Mouse (Mus musculus) liver, postnatal 0 days (tissue): Measurements from ENCODE around the gene Scamp2. TPM values are rescaled to one million over a fixed set of nuclear protein-coding genes. Genes with fewer than 3 reads are reported as not detected.
A peak's percentile ranks its signal among the peaks of the same experiment; 100 is the strongest.

ENCODE experiments used
- ATAC-seq: fragments of 200-750 bp; cut with Nextera tagmentation; 2 replicates; pipeline ENCODE4 v1.8.0; 2017; ENCODE audit warnings: mild to moderate bottlenecking, moderate library complexity
- DNase-seq: peaks from one replicate; pipeline ENCODE4 v3.0.0-alpha.2; 2016
- H3K27ac ChIP-seq: fragments of 300-500 bp; sonication (generic); 2 replicates; pipeline ENCODE4 v1.5.1; 2014; ENCODE audit warnings: antibody characterized with exemption, moderate library complexity, mild to moderate bottlenecking, low read depth
- H3K27me3 ChIP-seq: fragments of 300-500 bp; sonication (generic); 2 replicates; pipeline ENCODE4 v1.6.1; 2014; ENCODE audit warnings: low read length, control low read depth, mixed read lengths; ENCODE audit not compliant: insufficient read depth
- H3K36me3 ChIP-seq: fragments of 300-500 bp; sonication (generic); replicated peaks from 2 replicates; pipeline ENCODE4 v1.6.1; 2014; ENCODE audit warnings: mild to moderate bottlenecking, control low read depth, low read length, moderate library complexity, mixed read lengths; ENCODE audit not compliant: insufficient read depth
- H3K4me1 ChIP-seq: fragments of 300-500 bp; sonication (generic); 2 replicates; pipeline ENCODE4 v1.6.1; 2014; ENCODE audit warnings: antibody characterized with exemption, mild to moderate bottlenecking, control low read depth; ENCODE audit not compliant: insufficient read depth
- H3K4me2 ChIP-seq: fragments of 300-500 bp; sonication (generic); 2 replicates; pipeline ENCODE4 v1.6.1; 2014; ENCODE audit warnings: low read depth, mild to moderate bottlenecking, low read length, moderate library complexity, mixed read lengths
- H3K4me3 ChIP-seq: fragments of 300-500 bp; sonication (generic); 2 replicates; pipeline ENCODE4 v1.5.1; 2014; ENCODE audit warnings: low read depth, low read length
- H3K9ac ChIP-seq: fragments of 300-500 bp; sonication (generic); replicated peaks from 2 replicates; pipeline ENCODE4 v1.6.1; 2014; ENCODE audit warnings: mild to moderate bottlenecking, moderate library complexity
- H3K9me3 ChIP-seq: fragments of 300-500 bp; sonication (generic); 2 replicates; pipeline ENCODE4 v1.6.1; 2016; ENCODE audit warnings: mild to moderate bottlenecking, control low read depth, low read length, mixed read lengths
- CTCF ChIP-seq: sonication (generic); IDR thresholded peaks from 2 replicates; pipeline ENCODE4 v1.5.1; 2016; ENCODE audit warnings: antibody characterized with exemption, low read depth
- EP300 ChIP-seq: IDR thresholded peaks from 2 replicates; pipeline ENCODE4 v1.6.1; 2016; ENCODE audit warnings: antibody characterized with exemption, low read depth, mild to moderate bottlenecking
- WGBS: fragments of 180-500 bp; shearing (Covaris S2); extraction: QIAGEN DNeasy Blood & Tissue Kit; methylation state at CpG from one replicate; pipeline ENCODE4 v1.1.7; 2014; ENCODE audit not compliant: insufficient replicate concordance; 5-methylcytosine and 5-hydroxymethylcytosine counted together
- polyA plus RNA-seq: library from polyadenylated mRNA; unstranded; fragments of >200 nt; fragmentation: Nextera tagmentation; extraction: Ambion mirVana; gene quantifications from 2 replicates; pipeline ENCODE4 v1.2.1, GENCODE M21; 2015

The Scamp2 gene
- polyA plus RNA-seq, result 29.6 and 31.2 TPM in 2 replicates

DNA sequence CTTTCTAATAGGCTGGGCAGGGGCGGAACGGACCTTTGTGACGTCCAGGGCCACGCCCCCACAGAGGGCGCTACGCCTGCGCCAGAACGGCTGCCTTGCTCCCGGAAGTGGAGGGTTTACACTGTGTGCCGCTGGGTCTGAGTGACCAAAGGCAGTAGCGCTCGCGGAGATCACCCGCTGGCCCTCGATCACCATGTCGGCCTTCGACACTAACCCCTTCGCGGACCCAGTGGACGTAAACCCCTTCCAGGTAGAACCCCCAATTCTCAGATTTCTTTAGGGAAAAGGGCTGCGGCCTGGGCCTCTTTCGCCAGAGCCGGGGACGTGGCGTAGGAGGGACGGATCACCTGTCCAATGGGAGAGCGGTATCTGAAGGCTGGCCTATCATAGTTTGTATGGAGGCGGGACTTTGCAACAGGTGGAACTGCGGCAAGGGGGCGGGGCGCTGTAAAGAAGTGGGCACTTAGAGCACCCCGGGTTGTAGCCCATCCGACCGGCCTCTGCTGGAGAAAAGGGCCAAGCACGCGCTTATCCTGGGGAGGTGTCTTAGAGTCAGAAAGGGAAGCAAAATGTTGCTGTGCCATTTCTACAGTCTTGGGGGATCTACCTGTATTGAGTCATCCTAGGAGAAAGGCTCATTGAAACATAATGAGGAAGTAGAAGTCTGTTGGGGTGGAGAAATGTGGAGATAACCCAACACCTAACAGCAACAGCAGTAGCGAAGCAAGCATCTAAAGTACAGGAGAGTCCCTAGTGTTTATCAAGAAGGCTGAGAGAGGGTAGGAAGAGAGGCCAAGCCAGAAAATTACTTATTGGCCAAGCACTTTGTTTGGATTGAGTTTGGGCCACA is at the start of gene Scamp2:
TSS of gene Scamp2 (plus strand) at position 83 of the 850 bp plus-strand sequence.
- under 1% methylated on average over 37 of the region's 37 CpGs for WGBS

GRCm38 (mm10) chr9:57517113-57517512 is 43.6 kb upstream of the Scamp2 start:
- Histone ChIP-seq H3K9me3 (no peaks in the 10 kb centered on the region), H3K4me3 (no peak overlapping the region), H3K36me3 (no peaks in the 10 kb centered on the region), H3K4me1 (peaks cover 8% of the 10 kb centered on the region), H3K9ac (no peak overlapping the region), H3K27ac (no peak overlapping the region), H3K4me2 (no peak overlapping the region), H3K27me3 (no peaks in the 10 kb centered on the region)
- TF ChIP-seq CTCF (peak; percentile 91), EP300 (no peak)
- no peak for ATAC-seq
- WGBS, result 9% methylated on average over 3 of the region's 3 CpGs
- DNase-seq, result peak; percentile 81

More for the DNA sequence above, at the start of gene Scamp2:
- H3K36me3 ChIP-seq, result no peaks in the 10 kb centered on the region
- ATAC-seq, result peak; percentile 98
- no peaks in the 10 kb centered on the region for H3K9me3 ChIP-seq
- no peaks in the 10 kb centered on the region for H3K27me3 ChIP-seq
- H3K4me3 ChIP-seq, result peak within 1 kb of the TSS; percentile 74
- peak; percentile 94 for DNase-seq
- TF ChIP-seq CTCF, result peak; percentile 55
- no peak for TF ChIP-seq EP300
- peak within 1 kb of the TSS; percentile 88 for H3K4me2 ChIP-seq
- H3K27ac ChIP-seq, result peak within 1 kb of the TSS; percentile 92
- peak within 1 kb of the TSS; percentile 80 for H3K9ac ChIP-seq
- peaks cover 31% of the 10 kb centered on the region for H3K4me1 ChIP-seq

GRCm38 (mm10) chr9:57520375-57521055 is 40.2 kb upstream of the Scamp2 start:
- TF ChIP-seq CTCF, result no peak
- no peak for TF ChIP-seq EP300
- peak overlapping the region; percentile 99 for H3K27ac ChIP-seq
- ATAC-seq (peak; percentile 11; the same call in 1 of the 2 replicates), DNase-seq (no peak)
- no peaks in the 10 kb centered on the region for H3K36me3 ChIP-seq
- peak overlapping the region; percentile 88 for H3K4me2 ChIP-seq
- peak overlapping the region; percentile 97 for H3K4me3 ChIP-seq
- 26% methylated on average over 16 of the region's 16 CpGs for WGBS
- no peaks in the 10 kb centered on the region for H3K9me3 ChIP-seq
- H3K27me3 ChIP-seq, result no peaks in the 10 kb centered on the region
- H3K9ac ChIP-seq, result peak overlapping the region; percentile 98
- H3K4me1 ChIP-seq, result peaks cover 26% of the 10 kb centered on the region

DNA sequence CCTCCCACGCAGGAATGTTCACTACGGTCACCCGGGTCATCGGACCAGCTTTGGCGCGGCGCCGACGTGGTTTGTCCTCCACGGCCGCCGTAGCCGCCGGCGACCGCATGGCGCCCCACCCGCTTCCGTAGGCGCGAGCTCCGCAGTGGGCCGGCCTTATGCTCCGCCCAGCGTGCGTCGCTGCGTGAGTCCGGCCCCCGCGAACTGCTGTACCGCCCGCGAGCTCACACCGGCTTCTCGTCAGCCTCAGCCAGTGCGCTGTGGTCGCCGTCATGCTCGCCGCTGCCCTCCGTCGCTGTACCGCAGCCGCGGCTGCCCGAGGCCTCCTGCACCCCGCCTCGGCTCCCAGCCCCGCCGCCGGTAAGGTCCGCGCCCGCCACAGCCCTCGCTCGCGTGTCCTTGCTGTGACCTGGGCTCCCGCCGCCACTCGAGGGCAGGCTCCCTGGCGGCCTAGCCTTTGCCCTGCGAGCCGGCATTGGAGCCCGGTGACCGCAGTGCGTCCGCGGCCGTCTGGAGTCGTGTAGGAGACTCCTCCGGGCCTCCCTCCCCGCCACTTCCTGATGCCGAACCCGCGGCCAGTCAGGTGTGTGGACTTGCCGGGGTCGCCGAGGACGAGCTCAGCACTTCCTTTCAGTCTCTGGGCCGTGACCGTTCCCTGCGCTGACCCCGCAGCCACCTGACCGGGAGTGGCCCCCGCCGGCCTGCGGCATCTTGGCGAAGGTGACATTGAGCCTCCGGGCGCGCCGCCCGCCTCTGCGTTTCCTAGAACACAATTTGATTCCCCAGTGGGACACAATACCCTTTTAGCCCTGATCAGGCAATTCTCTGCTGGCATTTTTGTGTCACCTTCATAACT is 39.5 kb upstream of the Scamp2 start, which contains the start of gene Cox5a:
TSS of gene Cox5a (plus strand) at position 219 of the 856 bp plus-strand sequence.
- H3K9ac ChIP-seq, result peak within 1 kb of the TSS; percentile 98
- H3K4me1 ChIP-seq, result peaks cover 30% of the 10 kb centered on the region
- H3K9me3 ChIP-seq, result no peaks in the 10 kb centered on the region
- TF ChIP-seq EP300 (no peak; the same call in 1 of the 2 replicates), CTCF (peak; percentile 28)
- H3K36me3 ChIP-seq, result no peaks in the 10 kb centered on the region
- peak; percentile 95 for DNase-seq
- peak; percentile 98 for ATAC-seq
- peak within 1 kb of the TSS; percentile 99 for H3K27ac ChIP-seq
- no peaks in the 10 kb centered on the region for H3K27me3 ChIP-seq
- WGBS, result under 1% methylated on average over 92 of the region's 95 CpGs
- peak within 1 kb of the TSS; percentile 97 for H3K4me3 ChIP-seq
- peak within 1 kb of the TSS; percentile 88 for H3K4me2 ChIP-seq

- H3K4me3 ChIP-seq, result peak overlapping the region; percentile 97
- peak overlapping the region; percentile 88 for H3K4me2 ChIP-seq
- peak overlapping the region; percentile 98 for H3K9ac ChIP-seq
- peak overlapping the region; percentile 99 for H3K27ac ChIP-seq
- H3K9me3 ChIP-seq, result no peaks in the 10 kb centered on the region
- WGBS, result 30% methylated on average over 7 of the region's 7 CpGs
- DNase-seq, result no peak
- no peak for TF ChIP-seq CTCF
- no peak for TF ChIP-seq EP300
- H3K4me1 ChIP-seq, result peaks cover 31% of the 10 kb centered on the region
- H3K27me3 ChIP-seq, result no peaks in the 10 kb centered on the region
- no peak for ATAC-seq
- no peaks in the 10 kb centered on the region for H3K36me3 ChIP-seq
Observed at GRCm38 (mm10) chr9:57522114-57522860, 38.5 kb upstream of the Scamp2 start.
